Mouse (Mus musculus) T-helper 17 cell (primary cell): Measurements from ENCODE around the gene Dexi.

Source experiments
- in situ Hi-C, 2 experiments: fragments of 300-600 bp; cut with MboI, MseI; formaldehyde crosslinking; loops; 1 replicate in 1 of 2; 2 replicates in 1 of 2; pipeline ENCODE4 v1.15.1; 2025; ENCODE audit warnings: high pct_unique_total_duplicates in 2 of 2

The Dexi gene

GRCm38 (mm10) chr16:10467391-10468107 lies 75.3 kb downstream of the Dexi start:
- in situ Hi-C loops = no loop called here

GRCm38 (mm10) chr16:10465011-10465681 lies 77.7 kb downstream of the Dexi start:
- in situ Hi-C loops = no loop called here

DNA sequence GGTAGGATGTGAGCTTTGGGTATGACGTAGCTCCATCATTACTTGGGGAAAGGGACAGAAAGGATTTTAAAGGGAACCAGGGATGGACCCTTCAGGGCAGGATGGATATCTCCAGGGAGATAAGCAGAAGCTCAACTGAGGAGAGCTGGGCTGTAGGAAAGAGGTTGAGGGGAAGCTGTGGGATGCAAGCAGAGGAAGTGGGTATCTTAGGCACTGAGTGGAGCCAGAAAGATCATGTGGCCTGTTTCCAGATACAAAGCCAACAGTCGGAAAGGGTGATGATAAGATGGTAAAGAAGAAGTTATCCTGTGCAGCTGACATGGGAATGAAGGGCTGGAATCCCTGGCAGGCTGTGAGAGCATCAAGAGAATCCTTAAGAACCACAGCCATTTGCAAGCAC lies 81.7 kb downstream of the Dexi start:
- in situ Hi-C loops = loop anchor here in 1 of 2 experiments (5.0 kb wide), 1 partner anchor 51 kb away; no protein-coding TSS in a partner anchor

- in situ Hi-C loops = loop anchor here in 1 of 2 experiments (5.0 kb wide), 1 partner anchor 52 kb away; no protein-coding TSS in a partner anchor
Observed at GRCm38 (mm10) chr16:10460188-10460587, 82.7 kb downstream of the Dexi start.

DNA sequence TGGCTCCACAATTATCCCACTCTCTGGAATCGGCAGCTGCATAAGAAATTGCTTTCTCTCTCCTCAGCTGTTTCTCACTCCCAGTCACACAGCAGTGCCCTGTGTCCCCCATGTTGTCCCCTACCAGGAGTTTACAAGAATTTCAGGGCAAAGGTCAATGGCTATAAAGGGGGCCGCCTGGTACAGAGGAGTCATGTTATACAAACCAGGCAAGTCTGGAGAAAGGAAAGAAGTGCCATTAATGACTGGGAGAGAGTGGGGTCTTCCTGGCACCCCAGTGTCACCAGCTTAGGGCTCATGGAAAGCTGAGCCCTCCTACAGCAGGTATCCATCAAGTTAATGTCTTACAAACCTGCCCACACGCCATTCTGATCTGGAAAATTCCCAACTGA lies 88.3 kb downstream of the Dexi start:
- in situ Hi-C loops = no loop called here

GRCm38 (mm10) chr16:10453872-10454582 lies 88.8 kb downstream of the Dexi start:
- in situ Hi-C loops = no loop called here
